Mouse (Mus musculus) intestine, postnatal 0 days (tissue): ENCODE data around the gene Rala. TPM values are rescaled to one million over a fixed set of nuclear protein-coding genes. Genes with fewer than 3 reads are reported as not detected.

Experiments used
- ATAC-seq: fragments of 200-750 bp; cut with Nextera tagmentation; 2 replicates; pipeline ENCODE4 v1.8.0; 2017; ENCODE audit warnings: mild to moderate bottlenecking, moderate TSS enrichment, moderate library complexity
- H3K27ac ChIP-seq: fragments of 300-500 bp; sonication (generic); 2 replicates; pipeline ENCODE4 v1.5.1; 2014; ENCODE audit warnings: mild to moderate bottlenecking, low read depth, low read length, moderate library complexity
- H3K27me3 ChIP-seq: fragments of 300-500 bp; sonication (generic); replicated peaks from 2 replicates; pipeline ENCODE4 v1.6.1; 2014; ENCODE audit warnings: low read length, mixed read lengths; ENCODE audit not compliant: control insufficient read depth, insufficient read depth
- H3K36me3 ChIP-seq: fragments of 300-500 bp; sonication (generic); 2 replicates; pipeline ENCODE4 v1.6.1; 2014; ENCODE audit warnings: mild to moderate bottlenecking, moderate library complexity; ENCODE audit not compliant: control insufficient read depth, insufficient read depth
- H3K4me1 ChIP-seq: fragments of 300-500 bp; sonication (generic); replicated peaks from 2 replicates; pipeline ENCODE4 v1.6.1; 2014; ENCODE audit warnings: antibody characterized with exemption, low read length, mixed read lengths; ENCODE audit not compliant: control insufficient read depth, insufficient read depth
- H3K4me2 ChIP-seq: fragments of 300-500 bp; sonication (generic); replicated peaks from 2 replicates; pipeline ENCODE4 v1.6.1; 2014; ENCODE audit warnings: low read depth, mild to moderate bottlenecking, moderate library complexity
- H3K4me3 ChIP-seq: fragments of 300-500 bp; sonication (generic); 2 replicates; pipeline ENCODE4 v1.5.1; 2014; ENCODE audit warnings: low read depth, low read length
- H3K9ac ChIP-seq: fragments of 300-500 bp; sonication (generic); 2 replicates; pipeline ENCODE4 v1.6.1; 2014; ENCODE audit warnings: mild to moderate bottlenecking, low read depth, low read length
- H3K9me3 ChIP-seq: fragments of 300-500 bp; sonication (generic); 2 replicates; pipeline ENCODE4 v1.6.1; 2016; ENCODE audit warnings: mixed run types; ENCODE audit not compliant: control insufficient read depth
- CTCF ChIP-seq: sonication (generic); IDR thresholded peaks from 2 replicates; pipeline ENCODE4 v1.5.1; 2016; ENCODE audit warnings: low read depth, mild to moderate bottlenecking, control low read depth, antibody characterized with exemption, moderate library complexity
- WGBS: fragments of 180-500 bp; shearing (Covaris S2); extraction: QIAGEN DNeasy Blood & Tissue Kit; methylation state at CpG from one replicate; pipeline ENCODE4 v1.1.7; 2014; 5-methylcytosine and 5-hydroxymethylcytosine counted together
- polyA plus RNA-seq: library from polyadenylated mRNA; unstranded; fragments of >200 nt; fragmentation: Nextera tagmentation; extraction: Ambion mirVana; gene quantifications from 2 replicates; pipeline ENCODE4 v1.2.1, GENCODE M21; 2015

Gene Rala
- polyA plus RNA-seq, 1 experiment from 2014 or later = 110 TPM

- no peak overlapping the region for H3K27ac ChIP-seq
- no peak for TF ChIP-seq CTCF
- 68% methylated on average over 1 of the region's 1 CpGs for WGBS
- no peak for ATAC-seq
- no peaks in the 10 kb centered on the region for H3K4me1 ChIP-seq
- H3K36me3 ChIP-seq = peaks cover 14% of the 10 kb centered on the region
- H3K9ac ChIP-seq = no peak overlapping the region
- H3K4me3 ChIP-seq = no peak overlapping the region
- H3K9me3 ChIP-seq = no peaks in the 10 kb centered on the region
- H3K27me3 ChIP-seq = no peaks in the 10 kb centered on the region
- H3K4me2 ChIP-seq = no peak overlapping the region
Observed at GRCm38 (mm10) chr13:17897040-17897439, 47.0 kb downstream of the Rala start.

GRCm38 (mm10) chr13:17891545-17891944 is 52.5 kb downstream of the Rala start:
- no peak for ATAC-seq
- Histone ChIP-seq H3K9ac (no peak overlapping the region), H3K4me1 (no peaks in the 10 kb centered on the region), H3K4me3 (no peak overlapping the region), H3K36me3 (peaks cover 37% of the 10 kb centered on the region), H3K27ac (no peak overlapping the region), H3K4me2 (no peak overlapping the region), H3K9me3 (no peaks in the 10 kb centered on the region), H3K27me3 (no peaks in the 10 kb centered on the region)
- 92% methylated on average over 6 of the region's 6 CpGs for WGBS
- no peak for TF ChIP-seq CTCF

- H3K4me3 ChIP-seq = no peak overlapping the region
Observed at GRCm38 (mm10) chr13:17884211-17884610, 59.8 kb downstream of the Rala start.

GRCm38 (mm10) chr13:17879061-17879460 is 65.0 kb downstream of the Rala start:
- TF ChIP-seq CTCF = no peak
- Histone ChIP-seq H3K4me1 (no peaks in the 10 kb centered on the region), H3K27me3 (no peaks in the 10 kb centered on the region), H3K9ac (no peak overlapping the region), H3K27ac (no peak overlapping the region), H3K9me3 (no peaks in the 10 kb centered on the region), H3K4me2 (no peak overlapping the region), H3K36me3 (no peaks in the 10 kb centered on the region), H3K4me3 (no peak overlapping the region)
- ATAC-seq = no peak

More at GRCm38 (mm10) chr13:17884211-17884610, 59.8 kb downstream of the Rala start:
- Histone ChIP-seq H3K36me3 (peaks cover 22% of the 10 kb centered on the region; the same call in 1 of the 2 replicates), H3K4me1 (no peaks in the 10 kb centered on the region), H3K9ac (no peak overlapping the region), H3K9me3 (no peaks in the 10 kb centered on the region), H3K27ac (no peak overlapping the region), H3K27me3 (no peaks in the 10 kb centered on the region), H3K4me2 (no peak overlapping the region)
- ATAC-seq = no peak
- no peak for TF ChIP-seq CTCF
- WGBS = 74% methylated on average over 8 of the region's 8 CpGs

GRCm38 (mm10) chr13:17866741-17867140 is 77.3 kb downstream of the Rala start:
- Histone ChIP-seq H3K9ac (no peak overlapping the region), H3K4me3 (no peak overlapping the region), H3K4me1 (no peaks in the 10 kb centered on the region), H3K9me3 (no peaks in the 10 kb centered on the region), H3K36me3 (no peaks in the 10 kb centered on the region), H3K27me3 (no peaks in the 10 kb centered on the region), H3K27ac (no peak overlapping the region), H3K4me2 (no peak overlapping the region)
- ATAC-seq = no peak
- no peak for TF ChIP-seq CTCF
- 86% methylated on average over 2 of the region's 2 CpGs for WGBS

GRCm38 (mm10) chr13:17860536-17860935 is 83.5 kb downstream of the Rala start:
- H3K9ac ChIP-seq = no peak overlapping the region
- H3K36me3 ChIP-seq = no peaks in the 10 kb centered on the region
- H3K4me2 ChIP-seq = no peak overlapping the region
- no peak for TF ChIP-seq CTCF
- H3K9me3 ChIP-seq = no peaks in the 10 kb centered on the region
- H3K27ac ChIP-seq = no peak overlapping the region
- H3K4me1 ChIP-seq = no peaks in the 10 kb centered on the region
- 88% methylated on average over 6 of the region's 6 CpGs for WGBS
- H3K27me3 ChIP-seq = no peaks in the 10 kb centered on the region
- ATAC-seq = no peak
- no peak overlapping the region for H3K4me3 ChIP-seq
